9 mouse cellular contexts compared by ENCODE assay signal in genomic region chr19:4989013-4989412, GRCm38 (mm10). TPM values are rescaled to one million over a fixed set of nuclear protein-coding genes. Genes with fewer than 3 reads are reported as not detected.
DNase-seq lines count a peak whose midpoint lies in the region; ATAC-seq and TF ChIP-seq lines count a peak whose summit lies in the region.
"Had no signal": no experiment of that assay in that cellular context is flagged by ENCODE, and none has a peak within 500 bp of the region (broad histone marks: within the 10 kb centered on the region; RNA-seq: fewer than 3 reads in every experiment).

No protein-coding gene starts in this region.

- no peaks in the 10 kb centered on the region for H3K4me1 ChIP-seq in lung, adult 2 months (ENCODE audit: control insufficient read depth, insufficient read depth, low read length)
- peaks cover 14% of the 10 kb centered on the region for H3K4me1 ChIP-seq in neural tube, embryonic 14.5 days (ENCODE audit: control insufficient read depth, insufficient read depth, low read length)

- no peak for TF ChIP-seq CTCF in left cerebral cortex, adult 2 months (IDR thresholded peaks at IDR 0.05)
- TF ChIP-seq CTCF in lung, adult 2 months (IDR thresholded peaks at IDR 0.05; ENCODE audit: insufficient read depth, low read length), result peak; percentile 26; the same call in 1 of the 2 replicates

- 4% methylated on average over 13 of the region's 13 CpGs for WGBS in lung, adult 2 months
- 3% methylated on average over 13 of the region's 13 CpGs for WGBS in neural tube, embryonic 14.5 days

- H3K4me3 ChIP-seq in left cerebral cortex, adult 2 months, result peak overlapping the region; percentile 76
- H3K4me3 ChIP-seq in lung, adult 2 months (replicated peaks; ENCODE audit: extremely low read depth, low read depth, low read length), result no peak overlapping the region
- H3K4me3 ChIP-seq in neural tube, embryonic 14.5 days (ENCODE audit: low read depth, low read length), result peak overlapping the region; percentile 46

- no peaks in the 10 kb centered on the region for H3K9me3 ChIP-seq in neural tube, embryonic 14.5 days (ENCODE audit: control insufficient read depth, low read length)
- H3K9me3 ChIP-seq: embryonic facial prominence, embryonic 13.5 days had no signal

- no peaks in the 10 kb centered on the region for H3K36me3 ChIP-seq in neural tube, embryonic 14.5 days (ENCODE audit: control insufficient read depth, insufficient read depth, low read length)
- H3K36me3 ChIP-seq: embryonic facial prominence, embryonic 13.5 days had no signal

- peak overlapping the region; percentile 62 for H3K9ac ChIP-seq in neural tube, embryonic 14.5 days (replicated peaks; ENCODE audit: low read depth, low read length)
- H3K9ac ChIP-seq: embryonic facial prominence, embryonic 13.5 days had no signal

- intact Hi-C loops in left cerebral cortex, adult 2 months (cut with DNase I), result loop anchor here (1.0 kb wide), 1 partner anchor 12 kb away; no protein-coding TSS in a partner anchor
- intact Hi-C loops in gastrocnemius, postnatal 14 days (cut with DNase I; ENCODE audit: low total_unique reads), result loop anchor here (10.0 kb wide), 1 partner anchor 234 kb away; the partner anchor contains the start of gene Rbm4b

- TF ChIP-seq POLR2A in lung, adult 2 months (IDR thresholded peaks at IDR 0.05; ENCODE audit: borderline replicate concordance, extremely low read depth, low read depth, low read length), result no peak

- peaks cover 38% of the 10 kb centered on the region for H3K27me3 ChIP-seq in neural tube, embryonic 14.5 days (ENCODE audit: control insufficient read depth, insufficient read depth, low read length)

- peak overlapping the region; percentile 86 for H3K27ac ChIP-seq in left cerebral cortex, adult 2 months
- H3K27ac ChIP-seq in neural tube, embryonic 14.5 days (ENCODE audit: low read depth, low read length), result no peak overlapping the region; the same call in 1 of the 2 replicates
- H3K27ac ChIP-seq: embryonic facial prominence, embryonic 13.5 days had no signal

- no peak for ATAC-seq in neural tube, embryonic 14.5 days (ENCODE audit: low read depth)

- H3K4me2 ChIP-seq in neural tube, embryonic 14.5 days (ENCODE audit: low read depth, low read length), result peak overlapping the region; percentile 71

- peak; percentile 60 to 70 for DNase-seq in left cerebral cortex, adult 2 months (ENCODE audit: extremely low spot score in 1 of 2, low spot score in 2 of 2)
- no peak for DNase-seq in left cerebral cortex, adult 11 months (ENCODE audit: low spot score)
- peak; percentile 59 to 71 for DNase-seq in cerebellum, postnatal 14 days
- DNase-seq in gastrocnemius, postnatal 14 days, result peak; percentile 93
- DNase-seq in kidney, adult 8-10 months, result peak; percentile 73 to 90
- peak; percentile 94 for DNase-seq in lung, adult 2 months
- peak; percentile 92 for DNase-seq in thymus, postnatal 25 days

RNA-seq across cellular contexts. Expression of gene Npas4, which starts 1.1 kb away (rescaled TPM):
- total RNA-seq in left cerebral cortex, adult 2 months (2021), result 10 to 100 TPM; 21.7 to 33.7 TPM
- total RNA-seq in gastrocnemius, postnatal 14 days (2021), result not detected
- polyA plus RNA-seq in lung, adult 2 months (2012; rRNA removed), result 0.54 and 0.93 TPM in 2 replicates
- 0.35 and 0.48 TPM in 2 replicates for polyA plus RNA-seq in neural tube, embryonic 14.5 days (2014; fragmentation: Nextera tagmentation; extraction: Ambion mirVana)
- polyA plus RNA-seq: embryonic facial prominence, embryonic 13.5 days had no signal

RNA-seq across cellular contexts. Expression of gene Mrpl11, which starts 27.1 kb away (rescaled TPM):
- total RNA-seq in left cerebral cortex, adult 2 months (2021), result 10 to 100 TPM; 52.7 to 55.3 TPM
- 10 to 100 TPM; 51.5 to 52.3 TPM for total RNA-seq in gastrocnemius, postnatal 14 days (2021)
- polyA plus RNA-seq in lung, adult 2 months (2012; rRNA removed), result 19.5 and 20.5 TPM in 2 replicates
- polyA plus RNA-seq in neural tube, embryonic 14.5 days (2014; fragmentation: Nextera tagmentation; extraction: Ambion mirVana), result 111 and 119 TPM in 2 replicates

RNA-seq across cellular contexts. Expression of gene Slc29a2, which starts 34.6 kb away (rescaled TPM):
- 10 to 100 TPM; 16.6 to 16.7 TPM for total RNA-seq in left cerebral cortex, adult 2 months (2021)
- total RNA-seq in gastrocnemius, postnatal 14 days (2021), result 1 to 10 TPM; 4.9 to 6.5 TPM
- 4.3 and 5.9 TPM in 2 replicates for polyA plus RNA-seq in lung, adult 2 months (2012; rRNA removed)
- polyA plus RNA-seq in neural tube, embryonic 14.5 days (2014; fragmentation: Nextera tagmentation; extraction: Ambion mirVana), result 11.5 and 12.2 TPM in 2 replicates

RNA-seq across cellular contexts. Expression of gene Peli3, which starts 46.1 kb away (rescaled TPM):
- total RNA-seq in left cerebral cortex, adult 2 months (2021), result 10 to 100 TPM; 27.9 to 31.8 TPM
- total RNA-seq in gastrocnemius, postnatal 14 days (2021), result under 1 TPM; 0.60 to 0.96 TPM
- 5.5 and 5.8 TPM in 2 replicates for polyA plus RNA-seq in lung, adult 2 months (2012; rRNA removed)
- 10.4 and 16.5 TPM in 2 replicates for polyA plus RNA-seq in neural tube, embryonic 14.5 days (2014; fragmentation: Nextera tagmentation; extraction: Ambion mirVana)

RNA-seq across cellular contexts. Expression of gene B4gat1, which starts 49.6 kb away (rescaled TPM):
- total RNA-seq in left cerebral cortex, adult 2 months (2021), result 100 to 1,000 TPM; 109 to 131 TPM
- total RNA-seq in gastrocnemius, postnatal 14 days (2021), result 10 to 100 TPM; 20.4 to 23.7 TPM
- polyA plus RNA-seq in lung, adult 2 months (2012; rRNA removed), result 38.0 and 38.7 TPM in 2 replicates
- polyA plus RNA-seq in neural tube, embryonic 14.5 days (2014; fragmentation: Nextera tagmentation; extraction: Ambion mirVana), result 92.5 and 108 TPM in 2 replicates

Comparison
In these comparisons a context has a peak if more than half of its experiments do, and no peak if none do; other contexts are left out.
1. RNA of gene Npas4, which starts 1.1 kb away (total RNA-seq): 21.7 to 33.7 TPM in left cerebral cortex, adult 2 months; not detected in gastrocnemius, postnatal 14 days; every median in the first group is over 10 times any median in the second.